Mouse (Mus musculus) limb, embryonic 13.5 days (tissue): ENCODE measurements around the gene Scarb2. TPM values are rescaled to one million over a fixed set of nuclear protein-coding genes. Genes with fewer than 3 reads are reported as not detected.
A peak's percentile ranks its signal among the peaks of the same experiment; 100 is the strongest.
"Not testable (repeated sequence)": the region's sequence is repeated elsewhere in the genome, so short reads cannot be mapped to it uniquely, and the experiment has no call there.

Source experiments
- ATAC-seq: fragments of 200-750 bp; cut with Nextera tagmentation; 2 replicates; pipeline ENCODE4 v1.8.0; 2017; ENCODE audit warnings: low read depth, moderate number of reproducible peaks, moderate TSS enrichment; ENCODE audit not compliant: low FRiP score
- H3K27ac ChIP-seq: fragments of 300-500 bp; sonication (generic); 2 replicates; pipeline ENCODE4 v1.5.1; 2015; ENCODE audit warnings: inconsistent platforms, mild to moderate bottlenecking, moderate library complexity
- H3K27me3 ChIP-seq: fragments of 300-500 bp; sonication (generic); 2 replicates; pipeline ENCODE4 v1.6.1; 2015; ENCODE audit warnings: mild to moderate bottlenecking, inconsistent platforms
- H3K36me3 ChIP-seq: fragments of 300-500 bp; sonication (generic); 2 replicates; pipeline ENCODE4 v1.6.1; 2015; ENCODE audit warnings: inconsistent platforms, mild to moderate bottlenecking, moderate library complexity
- H3K4me1 ChIP-seq: fragments of 300-500 bp; sonication (generic); 2 replicates; pipeline ENCODE4 v1.6.1; 2015; ENCODE audit warnings: inconsistent platforms
- H3K4me2 ChIP-seq: fragments of 300-500 bp; sonication (generic); replicated peaks from 2 replicates; pipeline ENCODE4 v1.6.1; 2015; ENCODE audit warnings: inconsistent platforms, mild to moderate bottlenecking, moderate library complexity
- H3K4me3 ChIP-seq: fragments of 300-500 bp; sonication (generic); 2 replicates; pipeline ENCODE4 v1.5.1; 2015; ENCODE audit warnings: moderate library complexity, mild to moderate bottlenecking, inconsistent platforms
- H3K9ac ChIP-seq: fragments of 300-500 bp; sonication (generic); 2 replicates; pipeline ENCODE4 v1.6.1; 2015; ENCODE audit warnings: mild to moderate bottlenecking, inconsistent platforms
- H3K9me3 ChIP-seq: fragments of 300-500 bp; sonication (generic); 2 replicates; pipeline ENCODE4 v1.6.1; 2016; ENCODE audit warnings: inconsistent platforms
- WGBS: fragments of 180-500 bp; shearing (Covaris S2); methylation state at CpG from one replicate; pipeline ENCODE4 v1.1.7; 2015; 5-methylcytosine and 5-hydroxymethylcytosine counted together
- polyA plus RNA-seq: library from polyadenylated mRNA; unstranded; fragments of >200 nt; fragmentation: Nextera tagmentation; extraction: Ambion mirVana; gene quantifications from 2 replicates; pipeline ENCODE4 v1.2.1, GENCODE M21; 2015

Scarb2 gene
- polyA plus RNA-seq = 11.5 and 12.2 TPM in 2 replicates

- peak within 1 kb of the TSS; percentile 76 for H3K4me2 ChIP-seq
- peak within 1 kb of the TSS; percentile 94 for H3K9ac ChIP-seq
- H3K9me3 ChIP-seq = no peaks in the 10 kb centered on the region
- no peak for ATAC-seq
- peaks cover 22% of the 10 kb centered on the region for H3K4me1 ChIP-seq
- H3K4me3 ChIP-seq = peak within 1 kb of the TSS; percentile 87
- H3K27ac ChIP-seq = peak within 1 kb of the TSS; percentile 96
- no peaks in the 10 kb centered on the region for H3K36me3 ChIP-seq
- H3K27me3 ChIP-seq = no peaks in the 10 kb centered on the region
Observed at GRCm38 (mm10) chr5:92506733-92507132, at the start of gene Scarb2. Gene Scarb2 (minus strand): TSS chr5:92506833.

- WGBS = 86% methylated on average over 1 of the region's 1 CpGs
- no peak overlapping the region for H3K4me3 ChIP-seq
- no peak overlapping the region for H3K27ac ChIP-seq
- no peaks in the 10 kb centered on the region for H3K9me3 ChIP-seq
- no peak overlapping the region for H3K4me2 ChIP-seq
- H3K4me1 ChIP-seq = peaks cover 8% of the 10 kb centered on the region
- no peak for ATAC-seq
- no peak overlapping the region for H3K9ac ChIP-seq
- no peaks in the 10 kb centered on the region for H3K36me3 ChIP-seq
- H3K27me3 ChIP-seq = no peaks in the 10 kb centered on the region
Observed at GRCm38 (mm10) chr5:92555905-92556304, 49.3 kb upstream of the Scarb2 start.

DNA sequence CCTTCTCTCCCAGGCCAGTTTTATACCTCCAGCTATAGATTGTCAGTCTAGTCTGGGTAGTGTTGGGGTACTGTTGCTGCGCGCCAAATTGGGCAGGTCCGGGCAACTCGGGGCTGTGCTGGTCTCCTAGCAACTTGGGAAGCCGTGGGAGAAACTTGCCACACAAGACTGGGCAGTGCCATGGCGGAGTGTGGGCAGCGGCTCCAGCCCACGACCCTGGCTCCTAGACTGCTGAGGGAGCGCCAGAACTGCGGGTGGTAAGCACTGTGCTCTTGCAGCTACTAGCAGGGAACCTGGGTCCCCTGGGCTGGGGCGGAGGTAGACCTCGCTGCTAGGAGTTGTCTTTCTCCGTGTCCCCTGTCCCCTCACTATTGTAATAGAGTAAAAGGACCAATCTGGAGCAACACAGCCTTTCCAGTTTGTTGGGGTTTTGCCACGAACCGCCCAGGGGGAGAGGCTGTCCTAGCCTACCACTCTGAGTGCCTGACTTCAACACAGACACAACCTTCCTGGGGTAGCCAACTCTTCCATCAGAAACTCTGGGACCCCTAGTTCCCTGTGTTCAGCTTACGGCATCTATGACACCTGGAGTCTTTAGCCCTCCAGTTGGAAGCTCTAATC lies 48.4 kb upstream of the Scarb2 start, which contains the start of gene Fam47e:
TSS of gene Fam47e (plus strand) at position 179 of the 621 bp plus-strand sequence.
- Histone ChIP-seq H3K9ac (no peak within 1 kb of the TSS), H3K36me3 (no peaks in the 10 kb centered on the region), H3K27ac (no peak within 1 kb of the TSS), H3K4me1 (no peaks in the 10 kb centered on the region; the same call in none of the 2 replicates), H3K4me2 (no peak within 1 kb of the TSS), H3K4me3 (no peak within 1 kb of the TSS), H3K27me3 (no peaks in the 10 kb centered on the region), H3K9me3 (no peaks in the 10 kb centered on the region)
- no peak for ATAC-seq
- 79% methylated on average over 16 of the region's 16 CpGs for WGBS

DNA sequence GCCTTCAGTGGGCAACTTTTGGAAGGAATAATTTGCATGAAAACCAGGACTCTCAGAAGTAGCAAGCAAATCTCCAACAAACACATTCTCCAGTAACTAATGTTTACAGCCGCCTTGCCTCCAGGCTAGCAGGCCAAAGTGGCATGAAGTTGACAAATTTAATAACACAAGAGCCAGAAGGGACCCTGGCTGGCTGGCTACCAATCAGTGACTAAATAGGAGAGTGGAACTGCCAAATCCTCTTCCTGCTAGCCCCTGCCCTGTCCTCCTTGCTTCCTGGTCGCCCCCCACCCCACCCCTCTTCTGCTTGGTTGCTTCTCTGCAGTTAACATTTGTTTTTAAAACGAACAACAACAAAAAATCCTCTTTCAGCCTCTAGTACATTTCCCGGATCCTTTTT lies 47.8 kb upstream of the Scarb2 start:
- Histone ChIP-seq H3K9ac (no peak overlapping the region), H3K27ac (no peak overlapping the region), H3K27me3 (no peaks in the 10 kb centered on the region), H3K36me3 (no peaks in the 10 kb centered on the region), H3K4me1 (no peaks in the 10 kb centered on the region; the same call in none of the 2 replicates), H3K4me3 (no peak overlapping the region), H3K9me3 (no peaks in the 10 kb centered on the region), H3K4me2 (no peak overlapping the region)
- ATAC-seq = no peak
- WGBS = 85% methylated on average over 4 of the region's 4 CpGs

- Histone ChIP-seq H3K36me3 (no peaks in the 10 kb centered on the region), H3K4me3 (no peak overlapping the region), H3K27me3 (no peaks in the 10 kb centered on the region), H3K4me1 (no peaks in the 10 kb centered on the region; the same call in none of the 2 replicates), H3K4me2 (no peak overlapping the region), H3K9me3 (no peaks in the 10 kb centered on the region), H3K9ac (no peak overlapping the region), H3K27ac (no peak overlapping the region)
- 69% methylated on average over 3 of the region's 3 CpGs for WGBS
- ATAC-seq = no peak
Observed at GRCm38 (mm10) chr5:92553939-92554338, 47.3 kb upstream of the Scarb2 start.

DNA sequence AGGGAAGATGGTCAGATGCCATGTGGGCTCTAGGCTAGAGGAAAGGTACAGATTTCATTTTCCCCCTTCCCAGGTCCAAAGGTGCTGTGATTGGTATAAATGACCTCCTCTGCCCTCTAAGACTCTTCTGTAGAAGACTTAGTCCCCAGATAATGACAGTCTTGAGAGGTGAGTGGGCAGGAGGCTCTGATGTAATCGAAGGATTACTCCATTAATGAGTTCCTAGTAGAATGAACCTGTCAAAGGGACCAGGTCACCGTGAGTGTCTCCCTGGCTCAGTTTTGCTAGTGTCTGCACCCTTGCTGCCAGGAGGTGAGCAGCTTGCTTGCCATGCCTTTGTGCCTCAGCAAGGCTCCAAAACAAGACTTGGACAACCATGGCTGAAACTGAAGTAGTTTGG lies 46.0 kb upstream of the Scarb2 start:
- no peaks in the 10 kb centered on the region for H3K36me3 ChIP-seq
- H3K27ac ChIP-seq = no peak overlapping the region
- no peak overlapping the region for H3K4me2 ChIP-seq
- no peaks in the 10 kb centered on the region for H3K27me3 ChIP-seq
- WGBS = 91% methylated on average over 2 of the region's 2 CpGs
- no peak overlapping the region for H3K9ac ChIP-seq
- H3K4me3 ChIP-seq = no peak overlapping the region
- no peaks in the 10 kb centered on the region; the same call in none of the 2 replicates for H3K4me1 ChIP-seq
- no peak for ATAC-seq
- no peaks in the 10 kb centered on the region for H3K9me3 ChIP-seq

GRCm38 (mm10) chr5:92539698-92540097 lies 33.1 kb upstream of the Scarb2 start:
- no peak overlapping the region for H3K4me3 ChIP-seq
- 82% methylated on average over 4 of the region's 4 CpGs for WGBS
- no peak overlapping the region for H3K27ac ChIP-seq
- ATAC-seq = no peak
- H3K4me2 ChIP-seq = no peak overlapping the region
- H3K9me3 ChIP-seq = no peaks in the 10 kb centered on the region
- H3K9ac ChIP-seq = no peak overlapping the region
- no peaks in the 10 kb centered on the region for H3K27me3 ChIP-seq
- H3K4me1 ChIP-seq = no peaks in the 10 kb centered on the region
- no peaks in the 10 kb centered on the region for H3K36me3 ChIP-seq

- Histone ChIP-seq H3K4me1 (no peaks in the 10 kb centered on the region), H3K9ac (no peak overlapping the region), H3K27ac (no peak overlapping the region), H3K4me2 (no peak overlapping the region), H3K9me3 (no peaks in the 10 kb centered on the region), H3K4me3 (no peak overlapping the region), H3K36me3 (no peaks in the 10 kb centered on the region), H3K27me3 (no peaks in the 10 kb centered on the region)
- WGBS = 76% methylated on average over 6 of the region's 6 CpGs
- no peak for ATAC-seq
Observed at GRCm38 (mm10) chr5:92524821-92525258, 18.2 kb upstream of the Scarb2 start.

DNA sequence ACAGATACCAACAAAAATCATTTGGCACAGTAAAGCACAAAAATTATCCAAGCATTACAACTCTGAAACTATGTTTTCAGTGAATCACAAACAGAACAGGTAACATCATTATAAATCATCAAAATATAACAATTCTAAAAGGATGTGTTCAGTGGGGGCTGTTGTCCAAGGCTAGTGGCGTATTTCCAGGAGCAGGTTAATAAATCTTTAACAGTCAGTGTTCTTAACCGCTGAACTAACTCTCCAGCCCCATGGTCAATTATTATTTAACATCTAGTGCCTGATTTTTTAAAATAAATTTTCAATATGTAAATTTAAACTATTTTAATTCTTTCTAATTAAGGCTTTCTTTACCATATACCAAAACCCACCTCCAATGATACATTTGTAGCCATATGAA lies 14.5 kb upstream of the Scarb2 start:
- ATAC-seq, H3K9ac ChIP-seq, H3K9me3 ChIP-seq, H3K4me3 ChIP-seq, H3K4me1 ChIP-seq, H3K27me3 ChIP-seq, H3K4me2 ChIP-seq, H3K36me3 ChIP-seq, H3K27ac ChIP-seq: not testable (repeated sequence)
- WGBS = 71% methylated on average over 2 of the region's 2 CpGs

- H3K27me3 ChIP-seq = no peaks in the 10 kb centered on the region
- no peak overlapping the region for H3K4me2 ChIP-seq
- no peak overlapping the region for H3K27ac ChIP-seq
- no peak for ATAC-seq
- 92% methylated on average over 5 of the region's 5 CpGs for WGBS
- no peaks in the 10 kb centered on the region for H3K9me3 ChIP-seq
- H3K4me1 ChIP-seq = no peaks in the 10 kb centered on the region
- H3K4me3 ChIP-seq = no peak overlapping the region
- H3K9ac ChIP-seq = no peak overlapping the region
- no peaks in the 10 kb centered on the region for H3K36me3 ChIP-seq
Observed at GRCm38 (mm10) chr5:92512066-92512465, 5.4 kb upstream of the Scarb2 start.

DNA sequence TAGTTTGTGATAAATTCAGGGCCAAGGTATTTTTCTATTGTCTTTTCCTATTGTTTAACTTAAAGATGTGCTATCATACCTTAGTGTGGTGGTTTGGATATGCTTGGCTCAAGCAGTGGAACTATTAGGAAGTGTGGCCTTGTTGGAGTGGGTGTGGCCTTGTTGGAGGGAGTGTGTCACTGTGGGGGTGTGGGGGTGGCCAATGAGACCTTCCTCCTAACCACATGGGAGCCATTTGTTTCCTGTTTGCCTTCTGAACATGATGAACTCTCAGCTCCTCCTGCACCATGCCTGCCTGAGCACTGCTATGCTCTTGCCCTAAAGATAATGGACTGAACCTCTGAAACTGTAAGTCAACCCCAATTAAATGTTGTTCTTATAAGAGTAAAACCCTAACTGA lies 4.6 kb upstream of the Scarb2 start:
- no peaks in the 10 kb centered on the region for H3K36me3 ChIP-seq
- no peak for ATAC-seq
- H3K4me3 ChIP-seq = no peak overlapping the region
- H3K4me1 ChIP-seq = peaks cover 2% of the 10 kb centered on the region
- no peaks in the 10 kb centered on the region for H3K27me3 ChIP-seq
- H3K27ac ChIP-seq = no peak overlapping the region
- no peak overlapping the region for H3K4me2 ChIP-seq
- H3K9ac ChIP-seq = no peak overlapping the region
- H3K9me3 ChIP-seq = no peaks in the 10 kb centered on the region

DNA sequence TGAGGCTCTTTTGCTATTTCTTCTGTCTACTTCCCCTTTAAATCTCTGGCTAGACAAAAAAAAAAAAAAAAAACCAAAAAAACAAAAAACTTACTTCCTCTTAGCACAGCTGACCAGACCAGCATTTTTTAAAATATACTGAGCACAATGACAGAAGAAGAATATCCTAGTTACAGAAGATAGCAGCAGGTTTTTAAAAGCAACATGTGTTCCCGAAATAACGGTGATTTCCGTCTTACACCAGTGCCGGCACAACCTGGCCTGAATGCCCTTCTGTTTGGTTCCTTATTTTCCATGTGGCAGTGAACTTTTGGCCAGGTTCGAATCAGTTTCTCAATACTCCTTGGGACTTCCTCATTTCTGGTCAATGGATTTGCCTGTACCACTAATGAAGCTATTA lies 2.2 kb upstream of the Scarb2 start:
- Histone ChIP-seq H3K4me3 (no peak overlapping the region), H3K4me2 (no peak overlapping the region), H3K36me3 (no peaks in the 10 kb centered on the region), H3K27ac (no peak overlapping the region), H3K27me3 (no peaks in the 10 kb centered on the region), H3K9me3 (no peaks in the 10 kb centered on the region), H3K9ac (no peak overlapping the region), H3K4me1 (peaks cover 14% of the 10 kb centered on the region)
- no peak for ATAC-seq
- WGBS = 91% methylated on average over 5 of the region's 5 CpGs

DNA sequence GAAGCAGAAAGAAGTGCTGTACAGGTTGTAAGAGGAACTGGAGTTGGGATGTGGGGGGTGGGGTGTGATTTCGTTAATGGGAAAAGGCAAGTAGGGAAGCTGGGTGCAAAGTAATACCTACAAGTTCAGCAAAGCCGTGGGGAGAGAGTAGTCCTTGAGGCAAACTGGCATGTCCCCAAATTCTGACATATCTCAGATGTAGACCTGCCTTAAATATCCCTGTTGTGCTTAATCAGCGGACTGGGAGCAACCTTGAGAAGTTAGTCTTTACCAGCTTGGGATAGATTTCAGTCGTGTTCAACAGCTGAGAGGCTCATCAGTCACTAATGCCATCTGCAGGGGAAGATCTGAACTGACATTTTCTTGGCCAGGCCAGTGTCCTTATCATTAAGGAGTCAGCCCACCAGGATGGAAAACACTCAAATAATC lies 318 bp downstream of the Scarb2 start:
- Histone ChIP-seq H3K9me3 (no peaks in the 10 kb centered on the region), H3K27ac (peak overlapping the region; percentile 96; the same call in 1 of the 2 replicates), H3K4me2 (peak overlapping the region; percentile 76), H3K4me3 (peak overlapping the region; percentile 87), H3K36me3 (no peaks in the 10 kb centered on the region), H3K27me3 (no peaks in the 10 kb centered on the region), H3K4me1 (peaks cover 22% of the 10 kb centered on the region), H3K9ac (peak overlapping the region; percentile 94)
- WGBS = 28% methylated on average over 4 of the region's 4 CpGs
- no peak for ATAC-seq
